Mouse (Mus musculus) brain, embryonic 14.5 days (tissue): Measurements from ENCODE around the gene Cd68. TPM values are rescaled to one million over a fixed set of nuclear protein-coding genes. Genes with fewer than 3 reads are reported as not detected.
"Not testable (repeated sequence)": the region's sequence is repeated elsewhere in the genome, so short reads cannot be mapped to it uniquely, and the experiment has no call there.

ENCODE experiments used
- DNase-seq: peaks from one replicate; pipeline ENCODE4 v3.0.0-alpha.2; 2011; ENCODE audit warnings: low read depth
- CTCF ChIP-seq: fragments of 200-500 bp; IDR thresholded peaks from 2 replicates; pipeline ENCODE4 v1.5.1; 2012; ENCODE audit warnings: inconsistent platforms, mild to moderate bottlenecking, moderate library complexity, borderline replicate concordance; ENCODE audit not compliant: insufficient read depth, insufficient read length; ENCODE audit errors: extremely low read depth
- POLR2A ChIP-seq: fragments of 200-500 bp; IDR thresholded peaks from 2 replicates; pipeline ENCODE4 v1.6.1; 2012; ENCODE audit warnings: mild to moderate bottlenecking, inconsistent platforms, borderline replicate concordance; ENCODE audit not compliant: poor library complexity, insufficient read depth, insufficient read length, severe bottlenecking; ENCODE audit errors: extremely low read depth
- polyA plus RNA-seq: library from polyadenylated mRNA; depleted of rRNA; stranded (reverse); fragments of >200 nt; gene quantifications from 2 replicates; pipeline ENCODE4 v1.2.3, GENCODE M21; 2012; rRNA removed

Cd68 gene
- polyA plus RNA-seq, 1 experiment, result 7.8 TPM

DNA sequence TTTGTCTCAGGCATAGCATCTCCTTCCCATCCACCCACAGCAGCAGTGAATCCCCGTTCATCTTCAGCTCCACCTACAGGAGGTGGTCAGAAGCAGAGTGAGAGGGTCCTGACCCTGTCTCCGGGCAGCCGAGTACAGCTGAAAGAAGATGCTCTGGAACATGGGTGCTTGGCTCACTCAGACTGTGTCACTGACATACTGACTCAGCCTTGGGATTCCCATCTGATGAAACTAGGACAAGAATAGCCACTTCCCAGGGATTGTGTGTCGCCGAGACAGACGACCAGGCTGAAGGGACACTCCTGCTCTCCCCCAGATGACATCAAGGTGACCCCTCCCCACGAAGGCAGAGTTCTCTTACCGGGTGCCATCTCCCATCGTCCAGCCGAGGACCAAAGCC is 49.2 kb downstream of the Cd68 start:
- no peak for TF ChIP-seq CTCF
- no peak for TF ChIP-seq POLR2A
- DNase-seq, result no peak

DNA sequence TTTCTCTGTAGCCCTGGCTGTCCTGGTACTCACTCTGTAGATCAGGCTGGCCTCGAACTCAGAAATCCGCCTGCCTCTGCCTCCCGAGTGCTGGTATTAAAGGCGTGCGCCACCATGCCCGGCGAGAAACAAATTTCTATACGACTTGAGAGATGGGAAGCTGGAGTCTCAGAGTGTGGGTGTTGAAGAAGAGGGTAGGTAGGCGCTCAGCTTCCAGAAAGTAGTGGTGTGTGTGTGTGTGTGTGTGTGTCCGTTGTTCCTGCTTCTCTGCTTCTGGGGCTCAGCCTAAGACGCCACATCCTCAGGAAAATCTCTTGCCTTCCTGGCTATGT is 51.7 kb downstream of the Cd68 start:
- DNase-seq, result not testable (repeated sequence)

Other genes starting within 250 kb of the Cd68 start
- gene Dnah2, start 117.0 kb downstream of the Cd68 start, polyA plus RNA-seq, result 4.7 and 5.2 TPM in 2 replicates
- gene Efnb3, start 105.9 kb downstream of the Cd68 start, polyA plus RNA-seq, result 187 and 206 TPM in 2 replicates
- gene Wrap53, start 85.9 kb downstream of the Cd68 start, polyA plus RNA-seq, result 20.9 and 27.0 TPM in 2 replicates
- gene Trp53, start 85.8 kb downstream of the Cd68 start, polyA plus RNA-seq, result 93.6 and 131 TPM in 2 replicates
- gene Atp1b2, start 60.2 kb downstream of the Cd68 start, polyA plus RNA-seq, result 44.3 and 74.7 TPM in 2 replicates
- 0.08 TPM in 1 of 2 replicates, not detected in the other for gene Shbg, start 48.2 kb downstream of the Cd68 start, polyA plus RNA-seq
- 13.7 and 17.8 TPM in 2 replicates for gene Sat2, start 44.1 kb downstream of the Cd68 start, polyA plus RNA-seq
- 129 and 151 TPM in 2 replicates for gene Fxr2, start 33.2 kb downstream of the Cd68 start, polyA plus RNA-seq
- 0.42 TPM in 1 of 2 replicates, not detected in the other for gene Sox15, start 10.8 kb downstream of the Cd68 start, polyA plus RNA-seq
- gene Mpdu1, start 3.5 kb downstream of the Cd68 start, polyA plus RNA-seq, result 133 and 185 TPM in 2 replicates
- 894 and 1,040 TPM in 2 replicates for gene Eif4a1, start 6.3 kb upstream of the Cd68 start, polyA plus RNA-seq
- 139 and 167 TPM in 2 replicates for gene Senp3, start 15.9 kb upstream of the Cd68 start, polyA plus RNA-seq
- 0.55 and 0.71 TPM in 2 replicates for gene Tnfsf13, start 19.6 kb upstream of the Cd68 start, polyA plus RNA-seq
- 5.3 and 6.0 TPM in 2 replicates for gene Tnfsf12, start 29.7 kb upstream of the Cd68 start, polyA plus RNA-seq
- gene Tnfsfm13, start 29.9 kb upstream of the Cd68 start, polyA plus RNA-seq, result 0.77 and 1.2 TPM in 2 replicates
- 35.8 and 71.0 TPM in 2 replicates for gene Polr2a, start 92.5 kb upstream of the Cd68 start, polyA plus RNA-seq
- gene Slc35g3, start 95.8 kb upstream of the Cd68 start, polyA plus RNA-seq, result 0.68 and 1.1 TPM in 2 replicates
- 10.0 and 12.1 TPM in 2 replicates for gene Zbtb4, start 99.8 kb upstream of the Cd68 start, polyA plus RNA-seq
- gene Chrnb1, start 129.8 kb upstream of the Cd68 start, polyA plus RNA-seq, result 3.0 and 4.2 TPM in 2 replicates
- 20.4 and 20.9 TPM in 2 replicates for gene Fgf11, start 135.7 kb upstream of the Cd68 start, polyA plus RNA-seq
- 0.30 and 0.36 TPM in 2 replicates for gene Tmem102, start 139.5 kb upstream of the Cd68 start, polyA plus RNA-seq
- gene Gm39566, start 149.1 kb upstream of the Cd68 start, polyA plus RNA-seq, result not detected in 2 replicates
- not detected in 2 replicates for gene Spem2, start 152.3 kb upstream of the Cd68 start, polyA plus RNA-seq
- gene Spem1, start 156.0 kb upstream of the Cd68 start, polyA plus RNA-seq, result 1.3 and 1.4 TPM in 2 replicates
- 123 and 183 TPM in 2 replicates for gene Nlgn2, start 171.6 kb upstream of the Cd68 start, polyA plus RNA-seq
- 167 and 271 TPM in 2 replicates for gene Tmem256, start 172.4 kb upstream of the Cd68 start, polyA plus RNA-seq
- 86.3 and 105 TPM in 2 replicates for gene Plscr3, start 180.2 kb upstream of the Cd68 start, polyA plus RNA-seq
- gene Tnk1, start 192.6 kb upstream of the Cd68 start, polyA plus RNA-seq, result 0.18 and 0.29 TPM in 2 replicates
- gene Tmem95, start 211.9 kb upstream of the Cd68 start, polyA plus RNA-seq, result not detected in 2 replicates
- 1.6 and 1.9 TPM in 2 replicates for gene Kctd11, start 215.3 kb upstream of the Cd68 start, polyA plus RNA-seq
- gene Acap1, start 229.4 kb upstream of the Cd68 start, polyA plus RNA-seq, result 0.59 and 0.82 TPM in 2 replicates
- 8.5 and 9.5 TPM in 2 replicates for gene 2810408A11Rik, start 234.8 kb upstream of the Cd68 start, polyA plus RNA-seq
- 118 and 129 TPM in 2 replicates for gene Neurl4, start 234.9 kb upstream of the Cd68 start, polyA plus RNA-seq
- 80.8 and 109 TPM in 2 replicates for gene Gps2, start 247.7 kb upstream of the Cd68 start, polyA plus RNA-seq